Mouse (Mus musculus): ENCODE measurements around the gene Myo9a.

DNA sequence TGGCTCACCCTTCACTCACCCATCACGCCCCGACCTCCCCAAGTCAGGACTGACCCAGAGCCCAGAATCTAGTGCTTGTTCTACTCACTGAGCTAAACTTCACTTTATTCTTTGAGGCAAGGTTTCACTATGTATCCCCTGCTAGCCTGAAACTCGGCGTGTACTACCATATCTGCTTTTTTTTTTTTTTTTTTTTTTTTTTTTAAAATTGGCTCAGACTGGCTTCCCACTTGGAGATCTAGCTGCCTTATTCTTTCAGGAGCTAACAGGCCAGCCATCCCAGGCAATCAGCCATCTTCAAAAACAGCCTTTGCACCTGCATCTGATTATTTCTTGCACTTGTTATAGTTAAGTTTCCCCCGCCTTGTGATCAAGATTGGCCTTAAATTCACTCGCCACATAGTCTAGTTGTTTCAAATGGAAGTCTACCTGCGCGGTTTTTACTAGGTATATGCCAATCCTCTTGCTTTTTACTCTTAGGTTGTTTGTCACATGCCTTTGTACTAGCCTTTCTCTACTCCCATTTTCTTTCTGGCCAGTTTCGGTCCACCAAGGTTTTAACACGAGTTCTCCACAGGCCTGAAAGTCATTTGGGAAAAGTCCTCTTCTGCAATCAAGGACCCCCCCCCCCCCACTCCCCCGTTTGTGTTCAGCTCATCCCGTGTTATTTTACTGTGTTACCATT is 973 bp upstream of the Myo9a start:
- no peak for TF ChIP-seq CTCF (IDR thresholded peaks at IDR 0.05; ENCODE audit: borderline replicate concordance, control insufficient read depth, extremely low read depth, insufficient read depth, low read length, poor library complexity)
- TF ChIP-seq POLR2A (IDR thresholded peaks at IDR 0.05; ENCODE audit: control insufficient read depth, extremely low read depth, insufficient read depth, low read length, poor library complexity), result no peak

All from thymus, adult 2 months (tissue).